Mouse (Mus musculus) ovary, adult 10 weeks (tissue): ENCODE data around the gene Tmem178. TPM values are rescaled to one million over a fixed set of nuclear protein-coding genes. Genes with fewer than 3 reads are reported as not detected.

Experiments
- polyA plus RNA-seq: library from polyadenylated mRNA; stranded (reverse); fragments of 350-450 nt; fragmentation: Illumina TruSeq; extraction: RNeasy Lipid Tissue Mini Kit (QIAGEN cat#74804); gene quantifications from one replicate; pipeline ENCODE4 v1.2.3, GENCODE M21; 2014

The Tmem178 gene
- polyA plus RNA-seq, result 30.0 TPM

GRCm38 (mm10) chr17:80944530-80945198 is at the start of gene Tmem178:
Tmem178 (plus strand) TSS chr17:80944632.

Other genes starting within 250 kb of the Tmem178 start
- gene Map4k3, start 216.1 kb upstream of the Tmem178 start, polyA plus RNA-seq, result 93.8 TPM
- gene Thumpd2, start 120.5 kb downstream of the Tmem178 start, polyA plus RNA-seq, result 20.7 TPM